Mouse (Mus musculus): ENCODE results near the gene Trmt2a. TPM values are rescaled to one million over a fixed set of nuclear protein-coding genes. Genes with fewer than 3 reads are reported as not detected.
A peak's percentile ranks its signal among the peaks of the same experiment; 100 is the strongest.
"Not testable (repeated sequence)": the region's sequence is repeated elsewhere in the genome, so short reads cannot be mapped to it uniquely, and the experiment has no call there.

Trmt2a gene
- total and polyA plus RNA-seq, 3 experiments = 155 to 252 (median 196) TPM

GRCm38 (mm10) chr16:18289067-18289588 is 40.6 kb downstream of the Trmt2a start, which contains the start of gene Dgcr8 (continued):
- TF ChIP-seq CHD1 (IDR thresholded peaks at IDR 0.05; ENCODE audit: low read depth, low read length) (peak; percentile 60; the same call in 1 of the 2 replicates), POLR2A (IDR thresholded peaks at IDR 0.05; ENCODE audit: low read depth, low read length) (peak; percentile 87), ZNF384 (IDR thresholded peaks at IDR 0.05; ENCODE audit: low read depth, low read length) (no peak), ELF1 (IDR thresholded peaks at IDR 0.05; ENCODE audit: low read depth, low read length) (peak; percentile 71), HCFC1 (IDR thresholded peaks at IDR 0.05; ENCODE audit: low read depth, low read length) (peak; percentile 80), MAX (IDR thresholded peaks at IDR 0.05; ENCODE audit: low read length) (peak; percentile 59; the same call in 1 of the 2 replicates), ETS1 (conservative IDR thresholded peaks at IDR 0.05; ENCODE audit: low read depth, low read length) (no peak), USF2 (conservative IDR thresholded peaks at IDR 0.05; ENCODE audit: low read depth, low read length) (no peak), SMC3 (IDR thresholded peaks at IDR 0.05; ENCODE audit: low read depth, low read length) (no peak)

- Histone ChIP-seq H3K79me2 (replicated peaks; ENCODE audit: control insufficient read depth, extremely low read depth, insufficient read depth, poor library complexity, severe bottlenecking) (peaks cover 42% of the 10 kb centered on the region), H3K4me2 (ENCODE audit: insufficient read depth, low read depth, poor library complexity, severe bottlenecking) (peak overlapping the region; percentile 25; the same call in 1 of the 2 replicates), H3K9ac (ENCODE audit: insufficient read depth, low read depth) (peak overlapping the region; percentile 57), H3K4me1 (ENCODE audit: control insufficient read depth in 1 of 2, insufficient read depth in 2 of 2) (peaks cover 13 to 33% of the 10 kb centered on the region in 2 experiments), H3K4me3 (replicated peaks in 1 of 3; ENCODE audit: low read depth in 2 of 3, low read length in 2 of 3, poor library complexity in 1 of 3) (peak overlapping the region; percentile 40 to 55 (median 55)), H3K36me3 (replicated peaks in 1 of 2; ENCODE audit: control insufficient read depth in 1 of 2, insufficient read depth in 1 of 2, low read length in 1 of 2) (peaks cover 16 to 30% of the 10 kb centered on the region in 2 experiments), H3K27ac (ENCODE audit: insufficient read depth, low read depth) (0 out of 2 replicates have a peak overlapping the region, but pooled peaks have one; percentile 21)
- DNase-seq (ENCODE audit: extremely low read depth) = peak; percentile 24
- in situ Hi-C loops (cut with MboI; ENCODE audit: low pct_ligation_motif_present, low pct_unique_long_range_greater_than_20kb, low sequenced_read_pairs) = loop anchor here (5.0 kb wide), 1 partner anchor 37 kb away; no protein-coding TSS in a partner anchor
- TF ChIP-seq SIN3A (IDR thresholded peaks at IDR 0.05; ENCODE audit: low read length) = 0 out of 2 replicates have a peak, but pooled peaks have one; percentile 5
- H3K9me3 ChIP-seq (replicated peaks; ENCODE audit: low read length); dilution Hi-C loops (cut with MboI; ENCODE audit: extremely low pct_ligation_motif_present, extremely low pct_unique_long_range_greater_than_20kb, low sequenced_read_pairs); H3K27me3 ChIP-seq (replicated peaks): not testable (repeated sequence)
These were observed 41.1 kb downstream of the Trmt2a start for GRCm38 (mm10) chr16:18289614-18290013.

Other genes with a start within 250 kb of the Trmt2a start
- gene Dgcr6, start 195.8 kb upstream of the Trmt2a start, total RNA-seq (2012; rRNA removed) = 38.5 and 41.5 TPM in 2 replicates
- 13.0 and 14.6 TPM in 2 replicates for gene Dgcr6, start 195.8 kb upstream of the Trmt2a start, total RNA-seq (2014; rRNA removed)
- 32.4 and 40.3 TPM in 2 replicates for gene Dgcr6, start 195.8 kb upstream of the Trmt2a start, polyA plus RNA-seq (2012; ENCODE audit: insufficient read length, low read depth)
- gene Prodh, start 158.5 kb upstream of the Trmt2a start, total RNA-seq (2012; rRNA removed) = 13.0 and 17.0 TPM in 2 replicates
- 1.3 and 2.1 TPM in 2 replicates for gene Prodh, start 158.5 kb upstream of the Trmt2a start, total RNA-seq (2014; rRNA removed)
- 1.4 and 1.7 TPM in 2 replicates for gene Prodh, start 158.5 kb upstream of the Trmt2a start, polyA plus RNA-seq (2012; ENCODE audit: insufficient read length, low read depth)
- not detected in 2 replicates for gene Rtn4r, start 121.0 kb upstream of the Trmt2a start, total RNA-seq (2012; rRNA removed)
- gene Rtn4r, start 121.0 kb upstream of the Trmt2a start, total RNA-seq (2014; rRNA removed) = not detected in 2 replicates
- not detected in 2 replicates for gene Rtn4r, start 121.0 kb upstream of the Trmt2a start, polyA plus RNA-seq (2012; ENCODE audit: insufficient read length, low read depth)
- 0.30 and 0.50 TPM in 2 replicates for gene Ccdc188, start 30.8 kb upstream of the Trmt2a start, total RNA-seq (2012; rRNA removed)
- gene Ccdc188, start 30.8 kb upstream of the Trmt2a start, total RNA-seq (2014; rRNA removed) = not detected in 2 replicates
- gene Ccdc188, start 30.8 kb upstream of the Trmt2a start, polyA plus RNA-seq (2012; ENCODE audit: insufficient read length, low read depth) = 0.30 TPM in 1 of 2 replicates, not detected in the other
- 10.3 and 12.1 TPM in 2 replicates for gene Zdhhc8, start 13.5 kb upstream of the Trmt2a start, total RNA-seq (2012; rRNA removed)
- 3.2 and 3.6 TPM in 2 replicates for gene Zdhhc8, start 13.5 kb upstream of the Trmt2a start, total RNA-seq (2014; rRNA removed)
- gene Zdhhc8, start 13.5 kb upstream of the Trmt2a start, polyA plus RNA-seq (2012; ENCODE audit: insufficient read length, low read depth) = 9.5 and 15.2 TPM in 2 replicates
- gene Ranbp1, start 53 bp downstream of the Trmt2a start, total RNA-seq (2012; rRNA removed) = 605 and 763 TPM in 2 replicates
- gene Ranbp1, start 53 bp downstream of the Trmt2a start, total RNA-seq (2014; rRNA removed) = 1,124 and 1,127 TPM in 2 replicates
- gene Ranbp1, start 53 bp downstream of the Trmt2a start, polyA plus RNA-seq (2012; ENCODE audit: insufficient read length, low read depth) = 1,263 and 1,327 TPM in 2 replicates
- 0.25 TPM in 1 of 2 replicates, not detected in the other for gene Gm49776, start 9.6 kb downstream of the Trmt2a start, total RNA-seq (2012; rRNA removed)
- gene Gm49776, start 9.6 kb downstream of the Trmt2a start, total RNA-seq (2014; rRNA removed) = not detected in 2 replicates
- 25.0 TPM in 2 replicates for gene Gm49776, start 9.6 kb downstream of the Trmt2a start, polyA plus RNA-seq (2012; ENCODE audit: insufficient read length, low read depth)
- gene Dgcr8, start 40.6 kb downstream of the Trmt2a start, total RNA-seq (2012; rRNA removed) = 31.8 and 44.1 TPM in 2 replicates
- 29.1 and 34.4 TPM in 2 replicates for gene Dgcr8, start 40.6 kb downstream of the Trmt2a start, total RNA-seq (2014; rRNA removed)
- 39.9 and 42.9 TPM in 2 replicates for gene Dgcr8, start 40.6 kb downstream of the Trmt2a start, polyA plus RNA-seq (2012; ENCODE audit: insufficient read length, low read depth)
- gene Tango2, start 99.4 kb downstream of the Trmt2a start, total RNA-seq (2012; rRNA removed) = 9.6 and 11.2 TPM in 2 replicates
- gene Tango2, start 99.4 kb downstream of the Trmt2a start, total RNA-seq (2014; rRNA removed) = 3.1 and 3.8 TPM in 2 replicates
- gene Tango2, start 99.4 kb downstream of the Trmt2a start, polyA plus RNA-seq (2012; ENCODE audit: insufficient read length, low read depth) = 10.8 and 13.2 TPM in 2 replicates
- 2.9 and 7.5 TPM in 2 replicates for gene Arvcf, start 99.5 kb downstream of the Trmt2a start, total RNA-seq (2012; rRNA removed)
- gene Arvcf, start 99.5 kb downstream of the Trmt2a start, total RNA-seq (2014; rRNA removed) = 1.1 and 3.3 TPM in 2 replicates
- gene Arvcf, start 99.5 kb downstream of the Trmt2a start, polyA plus RNA-seq (2012; ENCODE audit: insufficient read length, low read depth) = 3.5 and 3.9 TPM in 2 replicates
- 19.4 and 22.0 TPM in 2 replicates for gene Txnrd2, start 177.7 kb downstream of the Trmt2a start, total RNA-seq (2012; rRNA removed)
- 14.6 and 15.1 TPM in 2 replicates for gene Txnrd2, start 177.7 kb downstream of the Trmt2a start, total RNA-seq (2014; rRNA removed)
- 24.1 and 32.2 TPM in 2 replicates for gene Txnrd2, start 177.7 kb downstream of the Trmt2a start, polyA plus RNA-seq (2012; ENCODE audit: insufficient read length, low read depth)
- gene Comt, start 178.2 kb downstream of the Trmt2a start, total RNA-seq (2012; rRNA removed) = 81.3 and 84.8 TPM in 2 replicates
- gene Comt, start 178.2 kb downstream of the Trmt2a start, total RNA-seq (2014; rRNA removed) = 91.6 and 98.9 TPM in 2 replicates
- 69.7 and 74.0 TPM in 2 replicates for gene Comt, start 178.2 kb downstream of the Trmt2a start, polyA plus RNA-seq (2012; ENCODE audit: insufficient read length, low read depth)

Measured in CH12.LX (cell line).